Mouse (Mus musculus) layer of hippocampus, adult 9-11 months (tissue): ENCODE data around the gene Opa3.

Source experiments
- DNase-seq: peaks from one replicate; pipeline ENCODE4 v3.0.0; 2022

The Opa3 gene

DNA sequence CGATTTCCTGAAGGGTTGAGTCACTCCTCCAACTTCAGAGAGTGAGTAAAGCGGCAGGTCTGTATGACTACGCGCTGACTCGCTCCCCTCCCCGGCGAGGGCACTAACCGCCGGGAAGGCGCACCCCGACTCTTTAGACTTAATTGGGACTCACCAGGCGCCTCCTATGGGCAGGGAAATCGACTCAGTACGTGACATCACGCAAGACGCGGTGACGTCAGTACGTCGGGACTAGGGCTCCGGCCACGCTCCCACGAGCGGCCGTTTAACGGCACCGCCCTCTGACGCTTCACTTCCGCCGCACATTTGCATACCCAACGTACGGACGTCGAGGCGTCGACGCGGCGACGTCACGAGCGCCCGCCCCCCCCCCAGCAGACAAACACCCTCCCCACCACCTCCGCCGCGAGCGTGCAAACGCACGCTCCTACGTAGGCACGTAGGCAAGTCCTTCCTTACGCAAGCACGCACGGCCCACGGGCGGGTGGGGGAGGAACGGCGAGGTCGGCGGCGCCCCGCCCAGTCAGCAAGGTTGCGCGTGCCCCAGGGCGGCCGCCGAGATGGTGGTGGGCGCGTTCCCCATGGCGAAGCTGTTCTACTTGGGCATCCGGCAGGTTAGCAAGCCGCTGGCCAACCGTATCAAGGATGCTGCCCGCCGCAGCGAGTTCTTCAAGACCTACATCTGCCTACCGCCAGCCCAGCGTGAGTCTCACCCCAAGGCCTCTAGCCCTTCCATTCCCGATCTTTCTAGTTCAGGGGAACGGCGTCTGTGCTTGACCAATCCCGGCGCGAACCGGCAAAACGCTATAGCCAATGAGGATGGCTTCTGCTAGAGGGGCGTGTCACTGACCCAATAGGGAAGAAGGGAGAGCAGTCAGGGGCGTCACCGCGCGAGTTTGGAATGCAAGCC lies at the start of gene Opa3:
TSS of gene Opa3 (plus strand) at position 452 of the 910 bp plus-strand sequence.
- DNase-seq: peak; percentile 100

- DNase-seq: peak; percentile 74
Measured at GRCm38 (mm10) chr7:19178443-19179092, 49.6 kb upstream of the Opa3 start.

- DNase-seq: peak; percentile 67
Measured at GRCm38 (mm10) chr7:19179173-19179572, 49.0 kb upstream of the Opa3 start.

GRCm38 (mm10) chr7:19179936-19180335 lies 48.2 kb upstream of the Opa3 start:
- no peak for DNase-seq

DNA sequence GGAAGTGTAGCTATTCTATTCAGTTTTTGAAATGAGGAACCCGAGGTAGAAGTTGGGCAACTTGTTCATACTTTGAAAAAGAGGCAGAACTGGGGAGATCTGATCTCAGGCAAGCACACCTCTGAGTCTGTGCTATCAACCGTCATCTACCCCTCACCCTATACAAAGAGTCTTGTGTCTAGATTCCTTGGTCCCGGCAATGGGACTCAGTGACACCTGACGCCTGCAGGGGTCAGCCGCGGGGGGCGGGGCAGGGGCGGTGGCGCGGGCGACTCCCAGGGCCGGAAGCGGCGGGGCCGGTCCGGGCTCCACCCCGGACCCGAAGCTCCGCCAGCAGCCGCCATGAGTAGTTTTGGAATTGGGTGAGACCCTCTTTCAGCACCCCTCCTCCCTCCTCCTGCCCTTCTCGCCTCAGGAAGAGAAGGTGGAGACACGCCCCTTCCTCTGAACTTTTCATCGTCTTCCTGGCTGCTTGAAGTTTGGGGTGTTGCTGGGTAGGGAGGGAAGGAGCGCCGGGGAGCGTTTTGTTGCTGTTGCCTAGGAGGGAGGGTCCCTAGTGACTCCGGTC lies 47.2 kb upstream of the Opa3 start:
- no peak for DNase-seq

DNA sequence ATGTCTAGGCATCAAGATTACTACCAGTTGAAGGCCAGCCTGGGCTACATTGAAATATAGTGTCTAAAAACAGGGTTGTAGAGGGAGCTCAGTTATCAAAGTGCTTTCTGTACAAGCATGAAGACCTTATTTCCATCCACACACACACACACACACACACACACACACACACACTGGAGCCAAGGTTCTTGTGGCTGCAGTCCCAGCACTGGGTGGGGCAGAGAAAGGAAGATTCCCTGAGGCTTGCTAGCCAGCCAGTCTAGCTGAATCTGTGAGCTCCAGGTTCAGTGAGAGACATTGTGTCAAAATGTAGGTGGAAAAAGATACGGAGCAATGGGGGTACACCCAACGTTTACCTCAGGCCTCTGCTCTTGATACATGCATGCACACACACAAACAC lies 43.9 kb upstream of the Opa3 start:
- DNase-seq: no peak

GRCm38 (mm10) chr7:19184758-19185157 lies 43.4 kb upstream of the Opa3 start:
- no peak for DNase-seq

GRCm38 (mm10) chr7:19194676-19195075 lies 33.5 kb upstream of the Opa3 start:
- no peak for DNase-seq

DNA sequence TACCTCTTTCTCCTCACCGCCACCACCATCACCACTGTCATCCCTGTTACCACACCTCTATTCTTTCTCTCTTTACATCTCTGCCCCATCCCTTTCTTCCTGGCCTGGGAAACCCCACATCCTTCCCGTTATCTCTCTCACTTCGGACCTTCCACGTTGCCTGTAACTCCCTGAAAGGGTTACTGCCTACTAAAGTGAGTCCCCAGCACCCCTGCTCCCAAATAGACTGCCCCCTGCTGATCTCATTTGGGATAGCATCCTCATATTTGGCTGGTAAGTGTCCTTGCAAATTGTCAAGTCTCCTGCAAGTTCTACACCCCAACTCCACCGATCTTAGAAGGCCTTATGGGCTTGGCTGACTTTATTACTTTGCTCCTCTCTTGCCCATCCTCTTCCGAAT lies 31.5 kb upstream of the Opa3 start:
- DNase-seq: no peak

DNA sequence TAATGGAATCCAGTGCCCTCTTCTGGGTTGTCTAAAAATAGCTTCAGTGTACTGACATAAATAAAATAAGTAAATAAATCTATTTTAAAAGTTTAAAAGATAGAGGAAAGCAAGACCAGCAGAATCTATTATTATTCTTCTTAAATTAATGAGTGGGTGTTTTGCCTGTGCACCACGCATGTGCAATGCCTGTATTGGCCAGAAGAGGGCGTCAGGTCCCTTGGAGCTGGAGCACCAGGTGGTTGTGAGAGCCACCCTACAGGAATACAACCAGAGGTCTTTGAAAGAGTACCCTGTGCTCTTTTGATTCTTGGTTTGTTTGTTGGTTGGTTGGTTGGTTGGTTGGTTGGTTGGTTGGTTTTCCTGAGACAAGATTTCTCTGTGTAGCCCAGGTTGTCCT lies 30.1 kb upstream of the Opa3 start:
- DNase-seq: no peak

- DNase-seq: no peak
Measured at GRCm38 (mm10) chr7:19201660-19202059, 26.5 kb upstream of the Opa3 start.

GRCm38 (mm10) chr7:19202065-19202850 lies 25.9 kb upstream of the Opa3 start:
- no peak for DNase-seq

DNA sequence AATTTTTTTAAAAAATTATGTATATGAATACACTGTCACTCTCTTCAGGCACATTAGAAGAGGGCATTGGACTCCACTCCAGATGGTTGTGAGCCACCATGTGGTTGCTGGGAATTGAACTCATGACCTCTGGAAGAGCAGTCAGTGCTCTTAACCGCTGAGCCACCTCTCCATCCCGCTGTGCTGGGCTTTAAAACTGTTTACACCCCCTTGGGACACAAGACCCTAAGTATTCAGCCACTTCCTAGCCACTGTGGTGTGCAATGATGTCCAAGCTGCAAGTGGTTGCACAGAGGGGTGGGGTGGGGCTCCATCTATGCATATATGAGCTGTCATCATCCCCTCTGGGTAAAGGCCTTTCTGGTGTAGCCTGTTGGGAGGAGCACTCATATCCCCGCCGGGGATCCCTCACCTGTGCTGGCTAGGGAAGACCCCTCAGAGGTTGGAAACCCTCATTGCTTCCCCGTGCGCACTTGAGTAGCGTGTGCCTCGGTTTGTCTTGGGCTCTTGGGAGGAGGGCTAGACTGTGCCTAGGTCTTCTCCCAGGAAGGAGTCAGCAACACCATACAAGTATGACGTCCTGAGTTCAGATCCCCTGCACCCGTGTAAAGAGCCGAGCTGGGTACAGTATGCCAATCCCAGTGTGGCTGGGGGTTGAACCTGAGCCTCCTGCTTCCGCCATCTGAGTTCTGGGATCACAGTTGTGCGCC lies 19.8 kb upstream of the Opa3 start:
- no peak for DNase-seq

DNA sequence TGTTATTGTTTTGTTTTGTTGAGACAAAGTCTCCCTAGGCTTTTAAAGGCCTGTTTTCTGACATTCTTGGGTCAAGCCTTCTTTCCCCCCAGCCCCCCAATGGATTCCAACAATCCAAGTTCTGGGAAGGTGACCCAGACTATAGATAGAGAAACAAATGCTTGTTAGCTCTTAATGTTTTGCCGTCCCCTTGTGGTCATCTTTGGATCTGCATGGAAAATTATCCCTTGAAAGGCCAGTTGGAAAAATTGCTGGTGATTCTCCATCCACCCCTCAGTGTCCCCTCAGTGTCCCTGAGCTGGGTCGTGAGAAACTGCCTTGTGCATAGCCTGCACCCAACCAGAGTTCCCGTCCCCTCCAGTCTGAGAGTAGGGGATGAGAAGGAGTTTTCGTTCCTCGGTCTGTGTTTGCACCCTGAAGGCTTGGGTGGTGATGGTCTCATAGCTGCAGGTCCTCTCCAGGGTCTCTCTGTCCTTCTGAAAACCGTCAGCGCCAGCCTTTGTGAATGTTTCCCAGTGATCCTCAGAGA lies 19.1 kb upstream of the Opa3 start:
- DNase-seq: no peak

DNA sequence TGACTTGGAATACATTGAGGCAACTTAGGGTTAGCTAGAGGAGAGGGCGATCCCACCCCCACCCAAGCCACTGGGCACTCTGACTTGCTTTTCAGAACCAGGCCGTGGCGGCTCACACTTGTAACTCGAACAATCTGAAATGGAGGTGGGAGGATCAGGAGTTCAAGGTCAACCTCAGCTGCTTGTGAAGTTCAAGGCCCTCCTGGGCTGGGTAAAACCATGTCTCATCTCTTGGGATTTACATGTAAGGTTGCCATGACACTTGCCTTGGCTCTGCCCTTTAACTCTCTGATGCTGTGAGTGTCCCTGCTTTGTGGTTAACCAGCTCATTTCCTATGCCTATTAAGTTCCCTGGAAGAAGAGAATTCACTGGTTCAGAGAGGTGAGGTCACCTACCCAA lies 18.6 kb upstream of the Opa3 start:
- DNase-seq: no peak

- no peak for DNase-seq
Measured at GRCm38 (mm10) chr7:19210010-19210409, 18.1 kb upstream of the Opa3 start.

GRCm38 (mm10) chr7:19211041-19211675 lies 17.0 kb upstream of the Opa3 start:
- no peak for DNase-seq

- no peak for DNase-seq
Measured at GRCm38 (mm10) chr7:19211996-19212755, 16.0 kb upstream of the Opa3 start, which contains the start of gene Gpr4. Gene Gpr4, plus strand, starts transcription at chr7:19212538.

DNA sequence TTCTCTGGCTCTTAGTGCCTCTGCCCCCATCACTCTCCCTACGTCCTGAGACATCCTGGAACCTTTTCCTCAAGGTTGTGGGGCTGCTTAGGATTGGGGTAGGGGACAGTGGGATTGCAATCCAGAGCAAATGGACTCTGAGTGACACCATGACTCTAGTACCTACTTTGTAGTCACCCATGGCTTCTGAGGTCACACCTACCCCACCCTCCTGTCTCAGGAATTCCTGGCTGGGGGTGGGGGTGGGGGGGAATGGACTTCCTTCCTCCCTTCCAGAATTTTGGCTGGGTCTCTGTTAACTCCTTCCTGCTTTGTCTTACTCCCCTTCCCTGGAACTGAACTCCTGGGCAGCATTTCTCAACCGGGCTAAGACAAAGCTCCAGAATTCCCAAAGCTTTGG lies 14.7 kb upstream of the Opa3 start:
- DNase-seq: no peak

DNA sequence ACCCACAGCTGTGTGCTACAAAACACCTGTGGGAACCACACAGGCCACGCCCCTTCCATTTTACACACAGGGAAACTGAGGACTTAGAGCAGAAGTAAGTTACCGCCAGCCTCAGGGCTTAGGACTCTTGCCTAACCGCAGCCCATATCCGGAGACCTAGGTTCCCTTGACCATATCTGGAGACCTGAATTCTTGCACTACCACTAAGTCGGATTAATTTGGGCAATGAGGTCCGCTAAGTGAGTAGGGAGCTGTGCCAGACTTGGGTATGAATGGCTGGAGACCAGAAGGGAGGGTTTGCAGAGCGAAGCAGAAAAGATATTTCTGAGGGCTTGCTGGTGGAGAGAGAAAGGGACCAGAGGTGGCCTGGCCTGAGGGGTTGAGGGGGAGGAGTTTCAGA lies 13.8 kb upstream of the Opa3 start:
- no peak for DNase-seq

DNA sequence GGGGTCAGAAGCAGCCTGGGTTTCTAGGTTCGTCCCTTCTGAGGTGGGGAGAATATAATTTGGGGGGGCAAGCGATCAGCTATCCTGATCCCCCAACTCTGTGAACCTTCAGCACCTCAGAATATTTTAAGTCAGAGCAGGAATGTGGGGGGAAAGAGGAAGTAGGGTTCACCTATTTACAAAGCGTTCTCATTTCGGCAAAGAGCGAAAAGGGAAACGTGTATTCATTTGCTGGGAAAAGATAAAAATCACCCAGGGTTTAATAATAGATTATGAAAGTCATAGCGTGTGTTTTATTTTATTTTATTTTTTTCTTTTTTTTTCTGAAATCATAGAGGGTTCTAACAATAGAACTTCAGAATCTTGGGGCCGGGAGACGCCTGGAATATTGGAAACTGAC lies 13.2 kb upstream of the Opa3 start:
- no peak for DNase-seq
